Mouse (Mus musculus) bone marrow, adult 2 months (tissue): ENCODE data around the gene Kcnj14.

ENCODE experiments used
- CTCF ChIP-seq: fragments of 200-500 bp; IDR thresholded peaks from 2 replicates; pipeline ENCODE4 v1.5.1; 2011; ENCODE audit warnings: low read length, control low read depth; ENCODE audit not compliant: control insufficient read depth, insufficient read depth
- POLR2A ChIP-seq: fragments of 200-500 bp; IDR thresholded peaks from 2 replicates; pipeline ENCODE4 v1.6.1; 2011; ENCODE audit warnings: low read depth, mild to moderate bottlenecking, control low read depth, low read length, borderline replicate concordance; ENCODE audit not compliant: control insufficient read depth

GRCm38 (mm10) chr7:45784524-45785372 is 39.8 kb downstream of the Kcnj14 start, which contains the start of gene Sult2b1:
- TF ChIP-seq CTCF: no peak
- TF ChIP-seq POLR2A: no peak
